Mouse (Mus musculus) limb, embryonic 14.5 days (tissue): ENCODE measurements at regions not wholly inside any gene's neighbourhood (a gene's known extent, or its start where the extent isn't known, plus 50 kb on each side); places are given as distances from the start of the nearest gene placed in this dataset.

Experiments
- ATAC-seq: fragments of 200-750 bp; cut with Nextera tagmentation; 2 replicates; pipeline ENCODE4 v1.8.0; 2017; ENCODE audit warnings: low read depth, moderate number of reproducible peaks, moderate TSS enrichment; ENCODE audit not compliant: low FRiP score
- DNase-seq: peaks from one replicate; pipeline ENCODE4 v3.0.0-alpha.2; 2015; ENCODE audit warnings: low spot score
- H3K27ac ChIP-seq: fragments of 300-500 bp; sonication (generic); replicated peaks from 2 replicates; pipeline ENCODE4 v1.5.1; 2014; ENCODE audit warnings: low read depth, mild to moderate bottlenecking, low read length, moderate library complexity, mixed read lengths
- H3K27me3 ChIP-seq: fragments of 300-500 bp; sonication (generic); 2 replicates; pipeline ENCODE4 v1.6.1; 2014; ENCODE audit warnings: low read length, mixed read lengths; ENCODE audit not compliant: control insufficient read depth, insufficient read depth
- H3K36me3 ChIP-seq: fragments of 300-500 bp; sonication (generic); 2 replicates; pipeline ENCODE4 v1.6.1; 2014; ENCODE audit warnings: mild to moderate bottlenecking, low read length, moderate library complexity, mixed read lengths; ENCODE audit not compliant: control insufficient read depth, insufficient read depth
- H3K4me1 ChIP-seq: fragments of 300-500 bp; sonication (generic); 2 replicates; pipeline ENCODE4 v1.6.1; 2014; ENCODE audit warnings: antibody characterized with exemption, low read length, mixed read lengths; ENCODE audit not compliant: control insufficient read depth, insufficient read depth
- H3K4me2 ChIP-seq: fragments of 300-500 bp; sonication (generic); replicated peaks from 2 replicates; pipeline ENCODE4 v1.6.1; 2014; ENCODE audit warnings: low read depth, mild to moderate bottlenecking, low read length, moderate library complexity; ENCODE audit not compliant: severe bottlenecking
- H3K4me3 ChIP-seq: fragments of 300-500 bp; sonication (generic); replicated peaks from 2 replicates; pipeline ENCODE4 v1.5.1; 2014; ENCODE audit warnings: low read length
- H3K9ac ChIP-seq: fragments of 300-500 bp; sonication (generic); 2 replicates; pipeline ENCODE4 v1.6.1; 2014; ENCODE audit warnings: mild to moderate bottlenecking, low read depth, low read length, moderate library complexity; ENCODE audit not compliant: severe bottlenecking
- H3K9me3 ChIP-seq: fragments of 300-500 bp; sonication (generic); 2 replicates; pipeline ENCODE4 v1.6.1; 2016; ENCODE audit warnings: low read length; ENCODE audit not compliant: control insufficient read depth
- POLR2A ChIP-seq: fragments of 200-500 bp; IDR thresholded peaks from 2 replicates; pipeline ENCODE4 v1.8.0; 2012; ENCODE audit warnings: inconsistent platforms, mild to moderate bottlenecking, moderate library complexity, borderline replicate concordance; ENCODE audit not compliant: insufficient read depth, insufficient read length; ENCODE audit errors: extremely low read depth
- WGBS: fragments of 180-500 bp; shearing (Covaris S2); extraction: QIAGEN DNeasy Blood & Tissue Kit; methylation state at CpG from one replicate; pipeline ENCODE4 v1.1.7; 2014; 5-methylcytosine and 5-hydroxymethylcytosine counted together

- Histone ChIP-seq H3K4me3 (no peak overlapping the region), H3K9me3 (no peaks in the 10 kb centered on the region), H3K27ac (no peak overlapping the region), H3K4me2 (no peak overlapping the region), H3K36me3 (no peaks in the 10 kb centered on the region), H3K9ac (no peak overlapping the region), H3K27me3 (no peaks in the 10 kb centered on the region), H3K4me1 (no peaks in the 10 kb centered on the region; the same call in 1 of the 2 replicates)
- TF ChIP-seq POLR2A: no peak
- peak; percentile 27 for DNase-seq
- 47% methylated on average over 3 of the region's 3 CpGs for WGBS
- no peak for ATAC-seq
These were observed 62.1 kb downstream of the 4933412E24Rik start for GRCm38 (mm10) chr15:59954345-59954744.

DNA sequence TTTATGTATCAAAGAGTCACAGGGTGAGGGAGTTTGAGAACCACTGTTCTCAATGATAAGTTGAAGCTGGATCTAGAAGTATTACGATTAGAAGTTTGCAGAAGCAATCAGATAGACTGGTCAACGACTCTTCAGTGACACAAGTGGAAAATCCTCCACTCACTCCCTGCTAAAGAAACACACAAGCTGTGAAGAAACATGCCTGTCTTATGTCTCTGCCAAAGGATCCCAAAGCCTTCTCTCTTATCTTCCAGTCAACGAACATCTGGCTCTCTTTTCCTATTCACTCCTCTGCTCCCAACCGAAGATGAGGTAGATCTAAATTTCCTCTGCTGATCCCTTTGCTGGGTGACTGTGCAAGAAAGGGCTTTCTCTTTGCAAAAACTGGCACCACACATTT, 62.6 kb downstream of the 4933412E24Rik start:
- no peak overlapping the region for H3K4me2 ChIP-seq
- TF ChIP-seq POLR2A: no peak
- 68% methylated on average over 4 of the region's 4 CpGs for WGBS
- no peaks in the 10 kb centered on the region for H3K27me3 ChIP-seq
- H3K4me3 ChIP-seq: no peak overlapping the region
- H3K27ac ChIP-seq: no peak overlapping the region
- DNase-seq: no peak
- no peaks in the 10 kb centered on the region for H3K9me3 ChIP-seq
- no peak for ATAC-seq
- no peak overlapping the region for H3K9ac ChIP-seq
- H3K36me3 ChIP-seq: no peaks in the 10 kb centered on the region
- no peaks in the 10 kb centered on the region; the same call in 1 of the 2 replicates for H3K4me1 ChIP-seq

DNA sequence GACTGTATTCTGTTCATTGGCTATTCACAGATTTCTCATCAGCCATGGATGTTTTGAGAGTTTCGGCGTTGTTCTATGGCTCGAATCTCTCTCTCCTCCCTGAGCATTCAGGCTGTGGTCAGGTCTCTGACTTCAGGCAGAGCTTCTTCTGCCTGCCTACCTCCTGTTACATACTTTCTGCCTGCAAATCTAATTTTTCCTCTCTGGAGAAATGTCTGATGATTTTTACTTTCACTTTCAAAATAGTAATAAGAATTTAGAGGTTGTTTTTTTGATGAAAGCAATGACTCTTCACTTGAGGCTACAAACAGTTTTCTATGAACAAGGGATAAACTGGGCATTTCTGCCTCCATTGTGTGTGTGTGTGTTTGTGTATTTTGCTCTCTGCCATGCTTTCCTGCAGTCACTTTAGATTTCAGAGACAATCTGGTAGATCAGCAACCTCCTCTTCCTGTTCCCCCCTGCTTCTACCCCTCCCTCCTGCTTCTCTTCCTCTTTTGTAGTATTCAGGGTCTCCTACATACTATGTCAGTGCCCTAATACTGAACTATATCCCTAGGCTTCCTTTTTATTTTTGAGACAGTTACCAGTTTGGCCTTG, 65.7 kb downstream of the 4933412E24Rik start:
- no peak for TF ChIP-seq POLR2A
- ATAC-seq (no peak), DNase-seq (no peak)
- WGBS: 78% methylated on average over 3 of the region's 3 CpGs
- no peaks in the 10 kb centered on the region for H3K36me3 ChIP-seq
- no peak overlapping the region for H3K9ac ChIP-seq
- H3K27ac ChIP-seq: no peak overlapping the region
- no peak overlapping the region for H3K4me3 ChIP-seq
- no peaks in the 10 kb centered on the region; the same call in 1 of the 2 replicates for H3K4me1 ChIP-seq
- H3K9me3 ChIP-seq: no peaks in the 10 kb centered on the region
- no peak overlapping the region for H3K4me2 ChIP-seq
- H3K27me3 ChIP-seq: no peaks in the 10 kb centered on the region

DNA sequence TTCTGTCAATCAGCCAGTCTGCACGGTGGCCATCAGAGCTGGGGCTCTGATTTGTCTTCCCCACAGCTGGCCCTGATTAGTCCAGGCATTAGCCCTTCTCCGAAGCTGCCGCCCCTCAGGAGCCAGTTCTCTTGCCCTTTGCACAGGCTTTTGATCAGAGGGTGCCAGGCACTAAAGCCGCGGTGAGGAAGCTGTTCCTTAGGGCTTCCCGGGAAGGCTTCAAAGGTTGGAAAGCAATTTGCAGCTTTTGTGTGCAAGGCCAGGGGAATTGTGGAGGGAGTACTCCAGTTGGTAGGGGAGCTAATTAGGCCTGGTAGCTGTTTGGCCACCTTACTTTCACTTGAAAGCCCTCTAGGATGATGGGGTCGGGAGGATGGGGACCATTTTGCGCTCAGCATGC, 71.2 kb downstream of the 4933412E24Rik start:
- Histone ChIP-seq H3K4me3 (no peak overlapping the region), H3K4me2 (no peak overlapping the region), H3K27ac (no peak overlapping the region), H3K4me1 (peaks cover 7% of the 10 kb centered on the region; the same call in 1 of the 2 replicates), H3K27me3 (no peaks in the 10 kb centered on the region), H3K9ac (no peak overlapping the region), H3K36me3 (no peaks in the 10 kb centered on the region), H3K9me3 (no peaks in the 10 kb centered on the region)
- 6% methylated on average over 8 of the region's 8 CpGs for WGBS
- DNase-seq (no peak), ATAC-seq (no peak)
- TF ChIP-seq POLR2A: no peak

DNA sequence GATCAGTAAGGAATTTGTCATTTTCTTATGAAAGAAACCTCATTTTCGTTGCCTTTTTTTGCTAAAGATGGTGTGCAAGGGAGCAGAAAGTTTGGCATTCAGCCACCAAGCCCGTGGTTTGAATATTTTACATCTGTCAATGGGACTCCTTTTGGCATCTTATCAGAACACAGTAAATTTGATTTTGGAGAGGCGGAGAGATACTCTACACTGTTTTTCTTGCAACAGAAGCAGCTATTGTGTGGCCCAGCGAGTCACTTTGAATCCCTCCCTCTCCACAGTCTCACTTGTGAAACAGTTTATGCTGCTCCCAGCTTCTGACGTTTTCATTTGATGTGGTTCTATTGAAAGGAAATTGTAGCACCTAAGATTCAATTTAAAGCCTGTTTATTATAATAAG, 79.9 kb downstream of the 4933412E24Rik start:
- WGBS: 41% methylated on average over 5 of the region's 5 CpGs
- Histone ChIP-seq H3K4me3 (no peak overlapping the region), H3K9ac (no peak overlapping the region), H3K4me1 (no peaks in the 10 kb centered on the region), H3K4me2 (no peak overlapping the region), H3K9me3 (no peaks in the 10 kb centered on the region), H3K27me3 (no peaks in the 10 kb centered on the region), H3K36me3 (no peaks in the 10 kb centered on the region), H3K27ac (no peak overlapping the region)
- DNase-seq (peak; percentile 62), ATAC-seq (no peak)
- no peak for TF ChIP-seq POLR2A
